Mouse (Mus musculus): ENCODE results near the gene Arl2. TPM values are rescaled to one million over a fixed set of nuclear protein-coding genes. Genes with fewer than 3 reads are reported as not detected.

The Arl2 gene
- polyA plus RNA-seq, 1 experiment from 2014 or later: 71.5 TPM

GRCm38 (mm10) chr19:6166750-6167149 is 25.4 kb upstream of the Arl2 start:
- Histone ChIP-seq H3K4me3 (ENCODE audit: low read depth, low read length) (no peak overlapping the region), H3K4me1 (replicated peaks; ENCODE audit: control insufficient read depth, insufficient read depth, low read length) (peaks cover 11% of the 10 kb centered on the region; the same call in 1 of the 2 replicates), H3K27ac (ENCODE audit: low read depth, low read length) (no peak overlapping the region), H3K27me3 (replicated peaks; ENCODE audit: control insufficient read depth, insufficient read depth, low read length) (no peaks in the 10 kb centered on the region), H3K36me3 (ENCODE audit: control insufficient read depth, insufficient read depth) (no peaks in the 10 kb centered on the region), H3K4me2 (replicated peaks; ENCODE audit: low read depth) (no peak overlapping the region), H3K9ac (ENCODE audit: low read depth, low read length) (no peak overlapping the region), H3K9me3 (ENCODE audit: control insufficient read depth) (no peaks in the 10 kb centered on the region)
- no peak for ATAC-seq
- 79% methylated on average over 4 of the region's 4 CpGs for WGBS
- peak; percentile 27 for TF ChIP-seq CTCF (IDR thresholded peaks at IDR 0.05; ENCODE audit: low read depth)

- peak; percentile 55 for ATAC-seq
- H3K4me1 ChIP-seq (replicated peaks; ENCODE audit: control insufficient read depth, insufficient read depth, low read length): peaks cover 11% of the 10 kb centered on the region; the same call in 1 of the 2 replicates
- H3K9me3 ChIP-seq (ENCODE audit: control insufficient read depth): no peaks in the 10 kb centered on the region
- peak overlapping the region; percentile 46 for H3K4me2 ChIP-seq (replicated peaks; ENCODE audit: low read depth)
- WGBS: 17% methylated on average over 10 of the region's 10 CpGs
- no peaks in the 10 kb centered on the region for H3K36me3 ChIP-seq (ENCODE audit: control insufficient read depth, insufficient read depth)
- no peak for TF ChIP-seq CTCF (IDR thresholded peaks at IDR 0.05; ENCODE audit: low read depth)
- no peak overlapping the region for H3K9ac ChIP-seq (ENCODE audit: low read depth, low read length)
- H3K27ac ChIP-seq (ENCODE audit: low read depth, low read length): no peak overlapping the region
- H3K4me3 ChIP-seq (ENCODE audit: low read depth, low read length): no peak overlapping the region
- no peaks in the 10 kb centered on the region for H3K27me3 ChIP-seq (replicated peaks; ENCODE audit: control insufficient read depth, insufficient read depth, low read length)
Measured at GRCm38 (mm10) chr19:6163872-6164547, 22.7 kb upstream of the Arl2 start.

GRCm38 (mm10) chr19:6157220-6157619 is 15.9 kb upstream of the Arl2 start:
- Histone ChIP-seq H3K9me3 (ENCODE audit: control insufficient read depth) (no peaks in the 10 kb centered on the region), H3K4me3 (ENCODE audit: low read depth, low read length) (no peak overlapping the region), H3K36me3 (ENCODE audit: control insufficient read depth, insufficient read depth) (no peaks in the 10 kb centered on the region), H3K4me1 (replicated peaks; ENCODE audit: control insufficient read depth, insufficient read depth, low read length) (no peaks in the 10 kb centered on the region), H3K9ac (ENCODE audit: low read depth, low read length) (no peak overlapping the region), H3K4me2 (replicated peaks; ENCODE audit: low read depth) (no peak overlapping the region), H3K27me3 (replicated peaks; ENCODE audit: control insufficient read depth, insufficient read depth, low read length) (no peaks in the 10 kb centered on the region), H3K27ac (ENCODE audit: low read depth, low read length) (no peak overlapping the region)
- no peak for TF ChIP-seq CTCF (IDR thresholded peaks at IDR 0.05; ENCODE audit: low read depth)
- 60% methylated on average over 6 of the region's 6 CpGs for WGBS
- no peak for ATAC-seq

- Histone ChIP-seq H3K4me2 (replicated peaks; ENCODE audit: low read depth) (no peak overlapping the region), H3K9ac (ENCODE audit: low read depth, low read length) (no peak overlapping the region), H3K27me3 (replicated peaks; ENCODE audit: control insufficient read depth, insufficient read depth, low read length) (no peaks in the 10 kb centered on the region), H3K36me3 (ENCODE audit: control insufficient read depth, insufficient read depth) (no peaks in the 10 kb centered on the region), H3K9me3 (ENCODE audit: control insufficient read depth) (no peaks in the 10 kb centered on the region), H3K4me1 (replicated peaks; ENCODE audit: control insufficient read depth, insufficient read depth, low read length) (no peaks in the 10 kb centered on the region), H3K4me3 (ENCODE audit: low read depth, low read length) (no peak overlapping the region), H3K27ac (ENCODE audit: low read depth, low read length) (no peak overlapping the region)
- WGBS: 65% methylated on average over 8 of the region's 8 CpGs
- peak; percentile 54 for TF ChIP-seq CTCF (IDR thresholded peaks at IDR 0.05; ENCODE audit: low read depth)
- ATAC-seq: no peak
Measured at GRCm38 (mm10) chr19:6156372-6156771, 15.0 kb upstream of the Arl2 start.

GRCm38 (mm10) chr19:6155174-6155573 is 13.8 kb upstream of the Arl2 start:
- H3K36me3 ChIP-seq (ENCODE audit: control insufficient read depth, insufficient read depth): no peaks in the 10 kb centered on the region
- no peak for TF ChIP-seq CTCF (IDR thresholded peaks at IDR 0.05; ENCODE audit: low read depth)
- no peak overlapping the region for H3K4me2 ChIP-seq (replicated peaks; ENCODE audit: low read depth)
- H3K4me3 ChIP-seq (ENCODE audit: low read depth, low read length): no peak overlapping the region
- WGBS: 84% methylated on average over 9 of the region's 9 CpGs
- no peaks in the 10 kb centered on the region for H3K9me3 ChIP-seq (ENCODE audit: control insufficient read depth)
- no peaks in the 10 kb centered on the region for H3K4me1 ChIP-seq (replicated peaks; ENCODE audit: control insufficient read depth, insufficient read depth, low read length)
- no peak overlapping the region for H3K27ac ChIP-seq (ENCODE audit: low read depth, low read length)
- no peak overlapping the region for H3K9ac ChIP-seq (ENCODE audit: low read depth, low read length)
- no peak for ATAC-seq
- no peaks in the 10 kb centered on the region for H3K27me3 ChIP-seq (replicated peaks; ENCODE audit: control insufficient read depth, insufficient read depth, low read length)

GRCm38 (mm10) chr19:6144842-6145241 is 3.5 kb upstream of the Arl2 start:
- H3K9me3 ChIP-seq (ENCODE audit: control insufficient read depth): no peaks in the 10 kb centered on the region
- H3K27me3 ChIP-seq (replicated peaks; ENCODE audit: control insufficient read depth, insufficient read depth, low read length): no peaks in the 10 kb centered on the region
- TF ChIP-seq CTCF (IDR thresholded peaks at IDR 0.05; ENCODE audit: low read depth): peak; percentile 42
- H3K27ac ChIP-seq (ENCODE audit: low read depth, low read length): no peak overlapping the region
- H3K9ac ChIP-seq (ENCODE audit: low read depth, low read length): no peak overlapping the region
- WGBS: 64% methylated on average over 5 of the region's 5 CpGs
- H3K4me1 ChIP-seq (replicated peaks; ENCODE audit: control insufficient read depth, insufficient read depth, low read length): 0 out of 2 replicates have a peak, but pooled peaks cover 3% of the 10 kb centered on the region
- no peak for ATAC-seq
- H3K4me2 ChIP-seq (replicated peaks; ENCODE audit: low read depth): no peak overlapping the region
- no peak overlapping the region for H3K4me3 ChIP-seq (ENCODE audit: low read depth, low read length)
- no peaks in the 10 kb centered on the region for H3K36me3 ChIP-seq (ENCODE audit: control insufficient read depth, insufficient read depth)
